Mouse (Mus musculus): ENCODE data around the gene Mob2. TPM values are rescaled to one million over a fixed set of nuclear protein-coding genes. Genes with fewer than 3 reads are reported as not detected.

Gene Mob2
- polyA plus RNA-seq, 1 experiment from 2014 or later = 61.5 TPM

GRCm38 (mm10) chr7:142094301-142095143 is 33.7 kb upstream of the Mob2 start:
- H3K9ac ChIP-seq (ENCODE audit: low read length) = peak overlapping the region; percentile 86

GRCm38 (mm10) chr7:142093696-142094240 is 32.9 kb upstream of the Mob2 start:
- WGBS = 34% methylated on average over 6 of the region's 6 CpGs
- Histone ChIP-seq H3K27me3 (ENCODE audit: control insufficient read depth, insufficient read depth, low read length) (peaks cover 2% of the 10 kb centered on the region; the same call in 1 of the 2 replicates), H3K9me3 (ENCODE audit: control insufficient read depth, low read length) (no peaks in the 10 kb centered on the region), H3K27ac (replicated peaks) (no peak overlapping the region), H3K4me2 (replicated peaks; ENCODE audit: low read depth) (peak overlapping the region; percentile 93), H3K36me3 (ENCODE audit: control insufficient read depth, insufficient read depth, low read length) (no peaks in the 10 kb centered on the region), H3K4me1 (replicated peaks; ENCODE audit: control insufficient read depth, insufficient read depth) (no peaks in the 10 kb centered on the region), H3K9ac (ENCODE audit: low read length) (peak overlapping the region; percentile 86), H3K4me3 (ENCODE audit: low read depth, low read length) (peak overlapping the region; percentile 77)
- ATAC-seq (ENCODE audit: low FRiP score, low TSS enrichment) = no peak
- no peak for DNase-seq (ENCODE audit: low spot score)
- TF ChIP-seq EP300 (optimal IDR thresholded peaks at IDR 0.05) (no peak), CTCF (IDR thresholded peaks at IDR 0.05; ENCODE audit: low read depth) (no peak)

More at GRCm38 (mm10) chr7:142094301-142095143, 33.7 kb upstream of the Mob2 start:
- Histone ChIP-seq H3K4me3 (ENCODE audit: low read depth, low read length) (peak overlapping the region; percentile 77), H3K36me3 (ENCODE audit: control insufficient read depth, insufficient read depth, low read length) (no peaks in the 10 kb centered on the region), H3K27ac (replicated peaks) (peak overlapping the region; percentile 77), H3K4me1 (replicated peaks; ENCODE audit: control insufficient read depth, insufficient read depth) (no peaks in the 10 kb centered on the region), H3K9me3 (ENCODE audit: control insufficient read depth, low read length) (no peaks in the 10 kb centered on the region), H3K4me2 (replicated peaks; ENCODE audit: low read depth) (peak overlapping the region; percentile 93), H3K27me3 (ENCODE audit: control insufficient read depth, insufficient read depth, low read length) (peaks cover 2% of the 10 kb centered on the region; the same call in 1 of the 2 replicates)
- no peak for TF ChIP-seq EP300 (optimal IDR thresholded peaks at IDR 0.05)
- no peak for TF ChIP-seq CTCF (IDR thresholded peaks at IDR 0.05; ENCODE audit: low read depth)
- DNase-seq (ENCODE audit: low spot score) (peak; percentile 51), ATAC-seq (ENCODE audit: low FRiP score, low TSS enrichment) (peak; percentile 66)
- WGBS = 1% methylated on average over 71 of the region's 89 CpGs

- Histone ChIP-seq H3K36me3 (ENCODE audit: control insufficient read depth, insufficient read depth, low read length) (no peaks in the 10 kb centered on the region), H3K9me3 (ENCODE audit: control insufficient read depth, low read length) (no peaks in the 10 kb centered on the region), H3K4me1 (replicated peaks; ENCODE audit: control insufficient read depth, insufficient read depth) (no peaks in the 10 kb centered on the region), H3K4me3 (ENCODE audit: low read depth, low read length) (no peak overlapping the region), H3K27me3 (ENCODE audit: control insufficient read depth, insufficient read depth, low read length) (peaks cover 2% of the 10 kb centered on the region; the same call in 1 of the 2 replicates), H3K9ac (ENCODE audit: low read length) (no peak overlapping the region), H3K4me2 (replicated peaks; ENCODE audit: low read depth) (0 out of 2 replicates have a peak overlapping the region, but pooled peaks have one; percentile 25), H3K27ac (replicated peaks) (no peak overlapping the region)
- DNase-seq (ENCODE audit: low spot score) (no peak), ATAC-seq (ENCODE audit: low FRiP score, low TSS enrichment) (no peak)
- no peak for TF ChIP-seq CTCF (IDR thresholded peaks at IDR 0.05; ENCODE audit: low read depth)
- no peak for TF ChIP-seq EP300 (optimal IDR thresholded peaks at IDR 0.05)
- 50% methylated on average over 1 of the region's 1 CpGs for WGBS
Observed at GRCm38 (mm10) chr7:142092991-142093390, 32.1 kb upstream of the Mob2 start.

GRCm38 (mm10) chr7:142091848-142092247 is 31.0 kb upstream of the Mob2 start:
- Histone ChIP-seq H3K9ac (ENCODE audit: low read length) (no peak overlapping the region), H3K36me3 (ENCODE audit: control insufficient read depth, insufficient read depth, low read length) (no peaks in the 10 kb centered on the region), H3K4me2 (replicated peaks; ENCODE audit: low read depth) (no peak overlapping the region), H3K27me3 (ENCODE audit: control insufficient read depth, insufficient read depth, low read length) (peaks cover 2% of the 10 kb centered on the region; the same call in 1 of the 2 replicates), H3K4me3 (ENCODE audit: low read depth, low read length) (no peak overlapping the region), H3K9me3 (ENCODE audit: control insufficient read depth, low read length) (no peaks in the 10 kb centered on the region), H3K4me1 (replicated peaks; ENCODE audit: control insufficient read depth, insufficient read depth) (no peaks in the 10 kb centered on the region), H3K27ac (replicated peaks) (no peak overlapping the region)
- ATAC-seq (ENCODE audit: low FRiP score, low TSS enrichment) (no peak), DNase-seq (ENCODE audit: low spot score) (no peak)
- WGBS = 17% methylated on average over 4 of the region's 4 CpGs
- TF ChIP-seq EP300 (optimal IDR thresholded peaks at IDR 0.05) = no peak
- no peak for TF ChIP-seq CTCF (IDR thresholded peaks at IDR 0.05; ENCODE audit: low read depth)

- Histone ChIP-seq H3K4me1 (replicated peaks; ENCODE audit: control insufficient read depth, insufficient read depth) (no peaks in the 10 kb centered on the region), H3K36me3 (ENCODE audit: control insufficient read depth, insufficient read depth, low read length) (no peaks in the 10 kb centered on the region), H3K4me2 (replicated peaks; ENCODE audit: low read depth) (no peak overlapping the region), H3K27me3 (ENCODE audit: control insufficient read depth, insufficient read depth, low read length) (no peaks in the 10 kb centered on the region), H3K9ac (ENCODE audit: low read length) (no peak overlapping the region), H3K9me3 (ENCODE audit: control insufficient read depth, low read length) (no peaks in the 10 kb centered on the region), H3K4me3 (ENCODE audit: low read depth, low read length) (no peak overlapping the region), H3K27ac (replicated peaks) (no peak overlapping the region)
- DNase-seq (ENCODE audit: low spot score) (no peak), ATAC-seq (ENCODE audit: low FRiP score, low TSS enrichment) (no peak)
- no peak for TF ChIP-seq CTCF (IDR thresholded peaks at IDR 0.05; ENCODE audit: low read depth)
- TF ChIP-seq EP300 (optimal IDR thresholded peaks at IDR 0.05) = no peak
- 70% methylated on average over 17 of the region's 17 CpGs for WGBS
Observed at GRCm38 (mm10) chr7:142089648-142090447, 29.0 kb upstream of the Mob2 start.
